24 mouse cellular contexts compared by ENCODE assay signal in the genomic region with DNA sequence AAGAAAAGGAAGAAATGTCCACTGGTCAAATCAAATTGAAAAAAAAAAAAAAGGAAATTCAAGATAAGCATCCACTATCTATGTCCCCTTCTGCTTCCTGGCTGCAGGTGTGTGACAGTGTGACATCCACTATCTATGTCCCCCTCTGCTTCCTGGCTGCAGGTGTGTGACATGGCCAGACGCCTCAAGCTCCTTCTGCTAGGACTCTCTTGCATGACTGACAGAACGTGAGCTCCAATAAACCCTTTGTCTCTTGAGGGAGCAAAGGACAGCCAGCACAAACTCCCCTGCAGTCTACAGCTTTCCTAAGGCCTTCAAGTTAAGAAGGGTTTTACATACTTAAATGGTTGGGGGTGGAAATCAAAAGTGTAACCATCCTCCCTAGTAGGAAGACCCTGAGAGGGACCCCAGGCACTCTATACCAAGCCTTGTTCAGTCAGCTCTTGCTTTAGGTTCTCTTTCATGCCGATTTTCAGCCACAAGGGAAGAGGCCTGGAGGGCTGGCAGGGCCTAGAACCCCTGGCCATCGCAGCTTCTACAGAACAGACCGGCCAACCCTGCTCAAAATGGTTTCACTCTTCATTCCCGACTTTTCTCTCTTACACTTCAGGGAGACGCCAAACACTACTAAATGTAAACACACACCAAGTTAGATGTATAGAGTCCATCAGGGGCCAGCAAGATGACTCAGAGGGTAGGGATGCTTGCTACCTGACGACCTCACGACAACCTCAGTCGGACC. TPM values are rescaled to one million over a fixed set of nuclear protein-coding genes. Genes with fewer than 3 reads are reported as not detected.
"Had no signal": no experiment of that assay in that cellular context is flagged by ENCODE, and none has a peak within 500 bp of the region (broad histone marks: within the 10 kb centered on the region; RNA-seq: fewer than 3 reads in every experiment).

No protein-coding gene starts in this region.

- H3K9ac ChIP-seq: kidney, embryonic 15.5 days; liver, embryonic 15.5 days; midbrain, embryonic 12.5 days; neural tube, embryonic 13.5 days had no signal

- H3K27me3 ChIP-seq: kidney, embryonic 15.5 days; liver, embryonic 15.5 days; midbrain, embryonic 12.5 days; neural tube, embryonic 13.5 days had no signal

- H3K36me3 ChIP-seq: kidney, embryonic 15.5 days; limb, embryonic 10.5 days; liver, embryonic 15.5 days; midbrain, embryonic 12.5 days; neural tube, embryonic 13.5 days had no signal

- DNase-seq: kidney, adult 2 months; kidney, postnatal 14 days; lung, adult 2 months; lung, postnatal 10 days; lung, postnatal 4 days; right cerebral cortex, postnatal 25 days; thymus, adult 18-20 months; thymus, postnatal 25 days had no signal

- H3K9me3 ChIP-seq: kidney, embryonic 15.5 days; limb, embryonic 10.5 days; liver, embryonic 15.5 days; midbrain, embryonic 12.5 days; neural tube, embryonic 13.5 days had no signal

- H3K4me1 ChIP-seq: liver, embryonic 15.5 days; midbrain, embryonic 12.5 days had no signal

- H3K4me3 ChIP-seq: kidney, embryonic 15.5 days; left cerebral cortex, adult 2 months; limb, embryonic 10.5 days; liver, embryonic 15.5 days; midbrain, embryonic 12.5 days; neural tube, embryonic 13.5 days had no signal

- H3K27ac ChIP-seq: kidney, embryonic 15.5 days; left cerebral cortex, adult 2 months; limb, embryonic 10.5 days; liver, embryonic 15.5 days; midbrain, embryonic 12.5 days; neural tube, embryonic 13.5 days; stomach, postnatal 0 days had no signal

- ATAC-seq: midbrain, embryonic 16.5 days had no signal

RNA-seq across cellular contexts. Expression of a gene that starts 42.7 kb away (rescaled TPM):
- total RNA-seq: layer of hippocampus, adult 8-10 months; layer of hippocampus, postnatal 25 days; left cerebral cortex, adult 2 months; left cerebral cortex, postnatal 14 days had no signal
- polyA plus RNA-seq: kidney, adult 2 months; kidney, embryonic 15.5 days; large intestine, adult 2 months; limb, embryonic 10.5 days; limb, embryonic 14.5 days; liver, embryonic 11.5 days; liver, embryonic 15.5 days; lung, adult 2 months; midbrain, embryonic 12.5 days; midbrain, embryonic 16.5 days; neural tube, embryonic 13.5 days; small intestine, adult 2 months; stomach, postnatal 0 days; urinary bladder, adult 2 months had no signal
